Mouse (Mus musculus) E14TG2a.4 (cell line): ENCODE measurements around the gene Ccl5.

Experiments used
- CTCF ChIP-seq: conservative IDR thresholded peaks from 2 replicates; pipeline ENCODE4 v1.5.1; 2014; ENCODE audit warnings: low read length
- POU5F1 ChIP-seq: IDR thresholded peaks from 2 replicates; pipeline ENCODE4 v1.6.1; 2014; ENCODE audit warnings: low read length, borderline replicate concordance

GRCm38 (mm10) chr11:83530360-83530759, at the start of gene Ccl5:
- no peak for TF ChIP-seq CTCF
- TF ChIP-seq POU5F1: no peak
